12 mouse cellular contexts compared by ENCODE assay signal in the genomic region with DNA sequence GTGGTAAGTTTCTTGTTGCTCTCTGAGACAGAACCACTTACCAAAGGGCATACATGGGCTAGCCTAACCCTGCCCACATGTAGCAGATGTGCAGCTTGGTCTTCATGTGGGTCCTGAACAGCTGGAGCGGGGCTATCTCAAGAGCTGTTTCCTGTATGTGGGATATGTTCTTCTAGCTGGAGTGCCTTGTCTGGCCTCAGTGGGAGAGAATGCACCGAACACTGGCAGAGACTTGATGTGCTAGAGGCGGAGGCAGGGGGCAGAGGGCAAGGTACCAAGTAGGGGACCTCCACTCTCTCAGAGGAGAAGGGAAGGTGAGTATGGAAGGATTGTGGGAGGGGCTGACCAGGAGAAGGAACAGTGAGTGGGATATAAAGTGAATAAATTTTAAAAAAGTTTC.
"Had no signal": no experiment of that assay in that cellular context is flagged by ENCODE, and none has a peak within 500 bp of the region (broad histone marks: within the 10 kb centered on the region; RNA-seq: fewer than 3 reads in every experiment).

No protein-coding gene starts in this region.

- H3K9ac ChIP-seq: limb, embryonic 13.5 days; liver, embryonic 12.5 days; liver, embryonic 15.5 days had no signal

- H3K36me3 ChIP-seq: limb, embryonic 10.5 days; limb, embryonic 13.5 days; liver, embryonic 12.5 days; liver, embryonic 15.5 days had no signal

- DNase-seq: layer of hippocampus, adult 9-11 months; liver; midbrain, embryonic 14.5 days; thymus, adult 18-20 months; thymus, postnatal 36 days had no signal

- H3K27me3 ChIP-seq: liver, embryonic 12.5 days had no signal

- H3K4me2 ChIP-seq: limb, embryonic 13.5 days; liver, embryonic 12.5 days; liver, embryonic 15.5 days had no signal

- H3K9me3 ChIP-seq: limb, embryonic 10.5 days; limb, embryonic 13.5 days; liver, embryonic 12.5 days; liver, embryonic 15.5 days had no signal

- ATAC-seq: liver, embryonic 12.5 days had no signal

- H3K27ac ChIP-seq: kidney, postnatal 0 days; layer of hippocampus, adult 2 months; limb, embryonic 10.5 days; limb, embryonic 13.5 days; liver, embryonic 12.5 days; liver, embryonic 15.5 days; macrophage had no signal

- H3K4me3 ChIP-seq: layer of hippocampus, adult 2 months; limb, embryonic 10.5 days; limb, embryonic 13.5 days; liver, embryonic 12.5 days; liver, embryonic 15.5 days had no signal
